Mouse (Mus musculus) heart, postnatal 25 days (tissue): Measurements from ENCODE around the gene Dock7. TPM values are rescaled to one million over a fixed set of nuclear protein-coding genes. Genes with fewer than 3 reads are reported as not detected.

Experiments
- DNase-seq: peaks from one replicate; pipeline ENCODE4 v3.0.0; 2022; ENCODE audit warnings: low spot score
- intact Hi-C: fragments of 180-260 bp; cut with DNase I; formaldehyde crosslinking; loops from one replicate; pipeline ENCODE4 v1.15.1; 2025
- total RNA-seq, 2 experiments: library from RNA; stranded (reverse); gene quantifications; 2 replicates each; pipeline ENCODE4 v1.2.3; 2021

Dock7 gene
- 10 to 100 TPM in 1 of 2 experiments, 1 to 10 TPM in 1; 9.0 to 10.6 TPM for total RNA-seq

GRCm38 (mm10) chr4:99120211-99121122 is at the start of gene Dock7:
Dock7 (minus strand) TSS chr4:99120915.
- intact Hi-C loops: loop anchor here (5.0 kb wide), 2 partner anchors 37 to 72 kb away; partner anchors contain the start of gene Atg4c
- DNase-seq: peak; percentile 64

- intact Hi-C loops: no loop called here
- no peak for DNase-seq
Measured at GRCm38 (mm10) chr4:99168869-99169268, 48.2 kb upstream of the Dock7 start.

- DNase-seq: no peak
- intact Hi-C loops: no loop called here
Measured at GRCm38 (mm10) chr4:99163547-99163946, 42.8 kb upstream of the Dock7 start.

- intact Hi-C loops: no loop called here
Measured at GRCm38 (mm10) chr4:99163001-99163400, 42.3 kb upstream of the Dock7 start.

DNA sequence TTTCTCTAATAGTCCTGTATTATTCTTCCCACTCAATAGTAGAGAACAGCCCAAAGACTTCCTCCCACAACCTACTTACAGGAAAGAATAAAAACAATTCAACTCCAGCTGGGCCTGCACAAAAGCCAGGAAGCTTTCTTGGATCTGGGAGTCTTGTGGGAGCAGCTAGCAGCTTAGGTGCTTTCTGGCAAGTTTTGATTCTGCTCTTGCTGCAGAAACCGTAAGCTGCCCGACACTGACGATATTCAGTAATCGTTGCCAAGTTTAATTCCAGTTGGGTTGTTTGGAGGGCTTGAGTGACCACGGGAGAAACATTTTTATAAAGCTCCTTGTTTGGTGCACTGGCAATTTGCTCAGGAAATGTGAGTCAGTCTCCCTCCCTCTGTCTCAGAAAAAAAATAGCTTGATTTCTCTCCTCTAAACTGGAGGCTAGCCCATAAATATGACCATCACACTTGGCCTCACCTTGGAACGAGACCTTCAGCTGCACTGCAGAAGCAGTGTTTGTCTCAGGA is 40.8 kb upstream of the Dock7 start:
- DNase-seq: no peak
- intact Hi-C loops: no loop called here

More at GRCm38 (mm10) chr4:99163001-99163400, 42.3 kb upstream of the Dock7 start:
- DNase-seq: no peak

GRCm38 (mm10) chr4:99160899-99161298 is 40.2 kb upstream of the Dock7 start:
- intact Hi-C loops: no loop called here
- no peak for DNase-seq

GRCm38 (mm10) chr4:99160414-99160813 is 39.7 kb upstream of the Dock7 start:
- intact Hi-C loops: no loop called here
- DNase-seq: no peak

DNA sequence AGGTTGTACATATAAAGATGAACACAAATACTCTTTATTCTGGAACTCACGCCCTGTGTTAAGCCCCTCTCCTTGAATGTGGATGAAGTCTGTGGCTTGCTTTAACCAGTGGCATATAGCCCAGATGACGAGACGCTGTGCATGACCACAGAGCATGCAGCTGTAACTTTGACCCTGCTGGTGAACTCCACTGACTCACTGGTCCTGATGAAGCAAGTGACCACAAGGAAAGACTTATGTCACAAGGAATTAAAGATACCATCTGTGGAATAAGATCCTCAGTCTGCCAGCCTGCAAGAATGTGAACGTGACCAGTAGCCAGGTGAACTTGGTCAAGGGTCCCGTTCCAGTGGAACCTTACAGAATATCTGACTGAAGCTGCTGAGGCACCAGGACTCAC is 37.8 kb upstream of the Dock7 start:
- intact Hi-C loops: loop anchor here (5.0 kb wide), 1 partner anchor 36 kb away; the partner anchor contains the start of gene Dock7
- no peak for DNase-seq

GRCm38 (mm10) chr4:99156641-99157307 is 36.1 kb upstream of the Dock7 start:
- no peak for DNase-seq
- intact Hi-C loops: loop anchor here (5.0 kb wide), 1 partner anchor 34 kb away; the partner anchor contains the start of gene Dock7

- intact Hi-C loops: loop anchor here (2.0 kb wide), 1 partner anchor 23 kb away; no protein-coding TSS in a partner anchor
- DNase-seq: no peak
Measured at GRCm38 (mm10) chr4:99151885-99152558, 31.3 kb upstream of the Dock7 start.

DNA sequence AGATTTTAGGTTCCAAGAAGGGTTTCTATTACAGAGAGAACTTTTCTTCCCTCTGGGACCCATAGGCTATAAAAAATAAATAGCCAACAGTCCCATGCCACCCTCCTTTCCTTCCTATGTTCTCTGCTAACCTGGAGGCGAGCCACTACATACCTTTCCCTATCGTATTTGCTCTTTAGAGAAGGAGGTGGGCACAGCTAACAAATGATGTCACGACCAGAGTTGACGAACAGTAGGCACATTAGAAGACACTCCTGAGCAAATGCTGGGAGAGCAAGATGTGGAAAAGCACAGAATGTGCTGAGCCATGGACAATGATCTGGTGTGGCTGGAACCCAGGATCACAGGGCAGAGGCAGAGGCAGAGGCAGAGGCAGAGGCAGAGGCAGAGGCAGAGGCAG is 30.7 kb upstream of the Dock7 start:
- no peak for DNase-seq

DNA sequence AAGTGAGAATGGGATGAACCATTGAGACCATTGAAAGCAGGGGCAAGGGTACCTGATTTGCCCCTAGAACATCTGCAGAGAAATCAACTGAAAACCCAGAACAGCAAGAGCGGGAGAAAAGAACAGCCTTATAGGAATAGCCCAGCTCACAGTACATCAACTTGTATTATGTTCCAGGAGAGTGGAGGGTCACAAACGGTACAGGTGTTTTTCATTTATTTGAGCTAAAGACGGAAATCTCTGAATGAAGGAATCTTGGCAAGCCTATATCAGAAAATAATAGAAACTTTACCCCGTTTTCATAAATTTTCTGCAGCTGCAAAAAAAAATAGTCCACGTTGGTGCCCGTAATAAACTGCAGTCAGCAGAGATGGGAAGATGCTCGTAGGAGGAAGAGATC is 22.6 kb upstream of the Dock7 start:
- intact Hi-C loops: no loop called here
- DNase-seq: no peak

More for the DNA sequence above, 30.7 kb upstream of the Dock7 start:
- intact Hi-C loops: no loop called here

DNA sequence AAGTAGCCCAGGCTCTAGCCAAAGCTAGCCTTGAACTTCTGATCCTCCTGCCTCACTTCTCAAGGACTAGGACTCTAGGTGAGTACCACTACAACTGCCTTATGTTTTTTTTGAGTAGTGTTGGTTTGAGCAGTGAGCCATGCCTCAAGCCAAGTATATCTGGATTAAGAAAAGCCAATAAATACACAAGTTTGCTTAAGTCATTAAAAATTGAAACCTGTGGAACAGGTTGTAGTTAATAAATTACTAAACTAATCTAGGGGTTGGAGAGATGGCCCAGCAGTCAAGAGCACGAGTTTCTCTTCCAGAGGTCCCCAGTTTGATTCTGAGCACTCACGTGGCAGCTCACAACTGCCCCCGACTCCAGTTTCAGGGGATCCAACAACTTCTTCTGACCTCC is 20.9 kb upstream of the Dock7 start:
- intact Hi-C loops: no loop called here
- no peak for DNase-seq

DNA sequence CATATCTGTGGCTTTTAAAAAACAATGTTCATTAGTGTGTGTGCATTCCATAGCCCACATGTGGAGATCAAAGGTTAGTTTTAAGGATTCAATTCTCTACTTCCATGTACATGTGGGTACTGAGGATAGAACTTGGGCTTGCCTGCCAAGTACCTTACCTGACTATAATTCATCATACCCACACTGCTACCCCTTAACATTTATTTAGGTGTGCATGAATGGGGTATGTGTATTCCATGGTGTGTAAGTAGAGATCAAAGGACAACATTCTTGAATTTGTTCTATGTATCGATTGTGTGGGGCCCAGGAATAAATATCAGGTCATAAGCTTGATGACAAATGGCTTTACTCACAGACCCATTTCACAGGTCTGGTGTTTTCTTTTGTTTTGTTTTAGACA is 20.5 kb upstream of the Dock7 start:
- no peak for DNase-seq
- intact Hi-C loops: no loop called here

DNA sequence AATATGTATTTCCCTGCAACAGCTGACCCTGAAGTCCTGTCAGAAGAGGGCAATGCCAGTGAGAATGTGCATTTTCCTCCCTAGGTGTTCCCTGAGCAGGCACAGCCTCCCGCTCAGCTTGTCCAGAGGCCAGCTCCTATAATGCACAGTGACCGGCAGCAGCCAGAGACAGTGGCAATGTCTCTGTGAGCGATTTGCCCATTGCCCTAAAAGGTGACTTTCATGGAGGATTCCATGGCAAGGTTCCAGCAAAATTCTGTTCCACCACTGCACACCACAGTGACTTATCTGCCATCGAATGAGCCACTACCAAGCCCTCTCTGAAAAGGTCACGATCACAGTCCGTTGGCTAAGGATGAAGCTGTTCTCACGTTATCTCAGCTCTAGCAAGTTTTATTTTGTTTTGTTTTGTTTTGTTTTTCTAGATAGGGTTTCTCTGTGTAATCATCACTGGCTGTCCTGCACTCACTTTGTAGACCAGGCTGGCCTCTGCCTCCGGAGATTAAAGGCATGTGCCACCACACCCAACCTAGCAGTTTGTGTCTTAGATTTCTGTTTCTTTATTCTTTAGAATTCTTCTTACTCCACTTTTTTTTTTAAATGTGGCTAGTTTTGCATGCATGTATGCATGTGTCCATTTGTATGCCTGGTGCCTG is 17.4 kb upstream of the Dock7 start:
- intact Hi-C loops: no loop called here
- no peak for DNase-seq

DNA sequence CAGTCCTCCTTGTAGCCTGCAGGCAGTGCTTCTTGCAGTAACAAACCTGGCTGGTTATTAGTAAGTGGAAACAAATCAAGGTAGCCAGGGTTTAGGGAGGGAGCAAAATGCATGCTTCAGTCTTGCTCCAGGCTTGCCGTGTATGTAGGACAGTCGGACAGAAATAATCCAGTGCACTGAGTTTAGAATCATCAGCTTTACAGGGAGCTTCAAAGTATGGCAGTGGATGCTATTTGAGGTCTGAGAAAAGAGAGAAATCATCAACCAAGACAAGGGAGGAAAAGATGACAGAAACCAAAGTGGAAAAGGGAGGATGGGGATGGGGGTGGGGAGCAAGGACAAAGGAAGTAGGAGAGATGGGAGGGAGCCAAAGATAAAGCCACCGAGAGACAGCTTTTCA is 13.8 kb upstream of the Dock7 start:
- no peak for DNase-seq
- intact Hi-C loops: no loop called here

DNA sequence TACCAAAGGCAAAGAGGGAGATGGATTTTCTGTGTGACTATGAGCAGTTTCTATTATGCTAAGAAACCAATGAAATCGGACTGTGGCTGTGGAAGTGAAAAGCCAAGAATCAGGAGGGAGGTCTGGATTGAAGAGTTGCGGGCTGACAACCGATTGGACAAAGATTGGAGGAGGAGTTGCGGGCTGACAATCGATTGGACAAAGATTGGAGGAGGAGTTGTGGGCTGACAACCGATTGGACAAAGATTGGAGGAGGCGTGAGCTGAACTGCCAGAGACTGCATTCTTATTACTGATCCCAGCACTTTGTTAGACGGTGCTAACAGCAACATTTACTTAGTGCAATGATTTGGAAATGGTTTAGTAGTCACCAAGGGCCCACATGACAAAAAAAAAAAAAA is 12.6 kb upstream of the Dock7 start:
- intact Hi-C loops: no loop called here
- no peak for DNase-seq

GRCm38 (mm10) chr4:99132686-99133085 is 12.0 kb upstream of the Dock7 start:
- DNase-seq: no peak
- intact Hi-C loops: no loop called here

GRCm38 (mm10) chr4:99131227-99131653 is 10.5 kb upstream of the Dock7 start:
- intact Hi-C loops: no loop called here
- no peak for DNase-seq
